Mouse (Mus musculus): Measurements from ENCODE around the gene Pdlim7. TPM values are rescaled to one million over a fixed set of nuclear protein-coding genes. Genes with fewer than 3 reads are reported as not detected.

The Pdlim7 gene
- total and polyA plus RNA-seq, 3 experiments: 12.3 to 40.6 TPM; not detected in 1

DNA sequence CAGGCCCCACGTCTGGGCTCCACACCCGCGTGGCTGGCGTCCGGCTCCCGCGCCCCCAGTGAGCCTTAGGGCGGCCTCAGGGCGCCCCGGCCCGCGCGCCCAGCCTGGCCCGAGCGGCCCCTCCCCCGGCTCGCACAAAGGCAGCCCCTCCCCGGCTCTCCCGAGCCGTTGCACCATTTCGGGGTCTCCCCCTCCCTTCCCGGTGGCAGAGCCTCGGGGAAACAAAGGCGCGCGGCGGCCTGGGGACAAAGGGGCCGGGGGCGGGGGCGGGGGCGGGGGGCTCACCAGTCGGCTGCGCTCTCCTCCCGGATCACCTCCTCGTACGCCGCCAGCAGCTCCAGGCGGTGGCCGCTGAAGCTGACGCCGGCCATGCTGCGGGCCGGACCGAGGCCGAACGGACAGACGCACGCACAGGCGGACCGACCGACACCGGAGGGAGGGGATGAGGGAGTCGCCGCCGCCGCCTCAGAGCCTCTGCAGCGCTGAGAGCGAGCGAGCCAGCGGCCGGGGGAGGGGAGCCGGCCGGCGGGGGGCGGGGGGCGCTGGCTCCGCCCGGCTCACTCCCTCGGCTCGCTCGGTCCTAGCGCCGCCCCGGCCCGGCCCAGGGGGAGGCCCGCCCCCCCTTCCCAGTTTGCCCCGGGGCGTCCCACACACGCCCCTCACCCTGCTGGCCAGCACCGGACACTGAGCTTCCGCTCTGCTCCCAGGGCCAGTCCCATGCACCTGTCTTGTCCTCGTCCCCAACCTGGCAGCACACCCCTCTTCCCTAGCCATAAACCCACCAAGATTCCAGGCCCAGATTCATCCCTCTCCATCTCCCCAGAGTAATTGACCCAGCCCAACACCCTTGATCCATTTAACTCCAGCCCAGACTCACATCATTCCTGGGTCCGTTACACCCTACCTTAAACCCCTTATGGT, 25.6 kb downstream of the Pdlim7 start, which contains the start of gene Dbn1:
Gene Dbn1 (minus strand): TSS at position 534 of the 921 bp plus-strand sequence.
- H3K9ac ChIP-seq (ENCODE audit: control insufficient read depth, low read depth, low read length, poor library complexity, severe bottlenecking): no peak within 1 kb of the TSS
- H3K36me3 ChIP-seq (ENCODE audit: control insufficient read depth in 1 of 2, insufficient read depth in 2 of 2, low read length in 2 of 2): peaks cover 0 to 3% of the 10 kb centered on the region in 2 experiments; a peak in 1 of 4 replicates
- no peak within 1 kb of the TSS for H3K27ac ChIP-seq (ENCODE audit: control insufficient read depth, low read depth, low read length)
- H3K4me3 ChIP-seq (ENCODE audit: control insufficient read depth in 1 of 2, insufficient read depth in 1 of 2, low read depth in 2 of 2, low read length in 2 of 2): no peak within 1 kb of the TSS
- no peaks in the 10 kb centered on the region for H3K9me3 ChIP-seq (replicated peaks; ENCODE audit: insufficient read depth, low read length)
- H3K27me3 ChIP-seq (ENCODE audit: control insufficient read depth in 1 of 2, insufficient read depth in 2 of 2, low read length in 2 of 2): peaks cover 0 to 5% of the 10 kb centered on the region in 2 experiments; a peak in 3 of 4 replicates
- DNase-seq (ENCODE audit: low read depth, low spot score): no peak
- H3K4me1 ChIP-seq (ENCODE audit: control insufficient read depth in 1 of 2, insufficient read depth in 2 of 2, low read length in 2 of 2): peaks cover 0 to 4% of the 10 kb centered on the region in 2 experiments; a peak in 1 of 4 replicates
- H3K79me2 ChIP-seq (ENCODE audit: control insufficient read depth, insufficient read depth, low read length, poor library complexity): no peaks in the 10 kb centered on the region
- TF ChIP-seq POLR2AphosphoS5 (IDR thresholded peaks at IDR 0.05; ENCODE audit: borderline replicate concordance, low read depth, low read length): no peak
- TF ChIP-seq UBTF (IDR thresholded peaks at IDR 0.05; ENCODE audit: borderline replicate concordance, insufficient read depth, low read depth, low read length): no peak
- TF ChIP-seq POLR2A (IDR thresholded peaks at IDR 0.05; ENCODE audit: control insufficient read depth in 1 of 2, insufficient read depth in 1 of 2, low read depth in 1 of 2, low read length in 2 of 2, poor library complexity in 1 of 2): no peak
- no peak for TF ChIP-seq TCF12 (IDR thresholded peaks at IDR 0.05; ENCODE audit: low read depth, low read length)
- no peak for TF ChIP-seq MYB (IDR thresholded peaks at IDR 0.05; ENCODE audit: low read depth, low read length)
- no peak for TF ChIP-seq CHD1 (IDR thresholded peaks at IDR 0.05; ENCODE audit: low read depth, low read length)

- H3K9me3 ChIP-seq (replicated peaks; ENCODE audit: insufficient read depth, low read length): no peaks in the 10 kb centered on the region
- no peak for DNase-seq (ENCODE audit: low read depth, low spot score)
- peaks cover 0 to 3% of the 10 kb centered on the region in 2 experiments; a peak in 1 of 4 replicates for H3K36me3 ChIP-seq (ENCODE audit: control insufficient read depth in 1 of 2, insufficient read depth in 2 of 2, low read length in 2 of 2)
- no peak overlapping the region for H3K4me3 ChIP-seq (ENCODE audit: control insufficient read depth in 1 of 2, insufficient read depth in 1 of 2, low read depth in 2 of 2, low read length in 2 of 2)
- H3K27ac ChIP-seq (ENCODE audit: control insufficient read depth, low read depth, low read length): no peak overlapping the region
- H3K4me1 ChIP-seq (ENCODE audit: control insufficient read depth in 1 of 2, insufficient read depth in 2 of 2, low read length in 2 of 2): peaks cover 0 to 4% of the 10 kb centered on the region in 2 experiments; a peak in 1 of 4 replicates
- H3K27me3 ChIP-seq (ENCODE audit: control insufficient read depth in 1 of 2, insufficient read depth in 2 of 2, low read length in 2 of 2): peaks cover 0 to 5% of the 10 kb centered on the region in 2 experiments; a peak in 3 of 4 replicates
- no peaks in the 10 kb centered on the region for H3K79me2 ChIP-seq (ENCODE audit: control insufficient read depth, insufficient read depth, low read length, poor library complexity)
- TF ChIP-seq TAL1 (IDR thresholded peaks at IDR 0.05; ENCODE audit: low read length) (peak; percentile 28), BHLHE40 (IDR thresholded peaks at IDR 0.05; ENCODE audit: borderline replicate concordance, low read depth, low read length) (no peak), TBP (IDR thresholded peaks at IDR 0.05; ENCODE audit: low read depth, low read length) (no peak)
- H3K9ac ChIP-seq (ENCODE audit: control insufficient read depth, low read depth, low read length, poor library complexity, severe bottlenecking): no peak overlapping the region
These were observed 26.4 kb downstream of the Pdlim7 start for GRCm38 (mm10) chr13:55486916-55487577.

All from MEL (cell line).